Mouse (Mus musculus) neural tube, embryonic 12.5 days (tissue): ENCODE data around the gene Ncan. TPM values are rescaled to one million over a fixed set of nuclear protein-coding genes. Genes with fewer than 3 reads are reported as not detected.
"Not testable (repeated sequence)": the region's sequence is repeated elsewhere in the genome, so short reads cannot be mapped to it uniquely, and the experiment has no call there.

Experiments used
- ATAC-seq: fragments of 200-750 bp; cut with Nextera tagmentation; 2 replicates; pipeline ENCODE4 v1.8.0; 2017; ENCODE audit warnings: low read depth, mild to moderate bottlenecking, moderate TSS enrichment, moderate library complexity; ENCODE audit not compliant: low FRiP score
- H3K27ac ChIP-seq: fragments of 300-500 bp; sonication (generic); 2 replicates; pipeline ENCODE4 v1.5.1; 2016
- H3K27me3 ChIP-seq: fragments of 300-500 bp; sonication (generic); replicated peaks from 2 replicates; pipeline ENCODE4 v1.6.1; 2016; ENCODE audit warnings: mild to moderate bottlenecking
- H3K36me3 ChIP-seq: fragments of 300-500 bp; sonication (generic); 2 replicates; pipeline ENCODE4 v1.6.1; 2016; ENCODE audit warnings: mild to moderate bottlenecking
- H3K4me1 ChIP-seq: fragments of 300-500 bp; sonication (generic); 2 replicates; pipeline ENCODE4 v1.6.1; 2016
- H3K4me2 ChIP-seq: fragments of 300-500 bp; sonication (generic); replicated peaks from 2 replicates; pipeline ENCODE4 v1.6.1; 2016; ENCODE audit warnings: mild to moderate bottlenecking
- H3K4me3 ChIP-seq: fragments of 300-500 bp; sonication (generic); 2 replicates; pipeline ENCODE4 v1.5.1; 2016
- H3K9ac ChIP-seq: fragments of 300-500 bp; sonication (generic); 2 replicates; pipeline ENCODE4 v1.6.1; 2016; ENCODE audit warnings: mild to moderate bottlenecking
- H3K9me3 ChIP-seq: fragments of 300-500 bp; sonication (generic); 2 replicates; pipeline ENCODE4 v1.6.1; 2016; ENCODE audit warnings: mild to moderate bottlenecking
- WGBS: fragments of 180-500 bp; shearing (Covaris S2); methylation state at CpG from one replicate; pipeline ENCODE4 v1.1.7; 2016; 5-methylcytosine and 5-hydroxymethylcytosine counted together
- microRNA-seq: library from miRNA; unstranded; fragments of <30 nt; microRNA quantifications from one replicate; pipeline ENCODE4, GENCODE M21; 2017
- polyA plus RNA-seq: library from polyadenylated mRNA; unstranded; fragments of >200 nt; fragmentation: Nextera tagmentation; extraction: Ambion mirVana; gene quantifications from 2 replicates; pipeline ENCODE4 v1.2.1, GENCODE M21; 2016

Gene Ncan
- polyA plus RNA-seq, 1 experiment from 2014 or later, result 93.9 TPM

- Histone ChIP-seq H3K4me3 (no peak overlapping the region), H3K9ac (no peak overlapping the region), H3K9me3 (no peaks in the 10 kb centered on the region), H3K4me1 (no peaks in the 10 kb centered on the region), H3K27me3 (no peaks in the 10 kb centered on the region), H3K4me2 (no peak overlapping the region), H3K27ac (no peak overlapping the region), H3K36me3 (peaks cover 92% of the 10 kb centered on the region)
- no peak for ATAC-seq
- WGBS, result 90% methylated on average over 1 of the region's 1 CpGs
These were observed 63.0 kb downstream of the Ncan start for GRCm38 (mm10) chr8:70057721-70058120.

- H3K9me3 ChIP-seq, ATAC-seq, H3K4me1 ChIP-seq, H3K4me2 ChIP-seq, H3K9ac ChIP-seq, H3K27ac ChIP-seq, H3K4me3 ChIP-seq, H3K27me3 ChIP-seq: not testable (repeated sequence)
- 91% methylated on average over 5 of the region's 5 CpGs for WGBS
- H3K36me3 ChIP-seq, result peaks cover 65% of the 10 kb centered on the region
These were observed 70.2 kb downstream of the Ncan start for GRCm38 (mm10) chr8:70050434-70050833.

DNA sequence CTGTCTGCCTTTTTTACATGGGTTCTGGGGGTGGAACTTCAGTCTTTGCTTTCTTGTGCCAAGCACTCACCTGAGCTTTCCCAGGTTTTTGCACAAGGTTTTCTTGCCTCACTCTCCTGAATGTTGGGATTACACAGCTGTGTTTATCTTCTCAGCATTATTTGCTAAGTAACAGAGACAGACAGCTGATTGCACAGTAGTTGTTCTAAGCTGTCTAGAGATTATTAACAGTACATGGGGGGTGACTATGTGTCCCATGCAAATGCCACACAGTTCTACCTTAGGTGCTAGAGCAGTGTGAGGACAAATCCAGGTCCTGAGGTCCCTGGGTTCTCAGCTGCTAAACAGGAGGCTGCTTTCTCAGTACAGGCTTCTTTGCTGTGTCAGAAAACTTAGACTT lies 71.0 kb downstream of the Ncan start:
- Histone ChIP-seq H3K27me3 (no peaks in the 10 kb centered on the region), H3K36me3 (peaks cover 57% of the 10 kb centered on the region)
- no peak for ATAC-seq

GRCm38 (mm10) chr8:70043996-70044395 lies 76.7 kb downstream of the Ncan start:
- no peak for ATAC-seq
- H3K9ac ChIP-seq, result peak overlapping the region; percentile 89
- H3K4me3 ChIP-seq, result peak overlapping the region; percentile 87; the same call in 1 of the 2 replicates
- H3K9me3 ChIP-seq, result no peaks in the 10 kb centered on the region
- WGBS, result 93% methylated on average over 5 of the region's 5 CpGs
- H3K4me1 ChIP-seq, result peaks cover 30% of the 10 kb centered on the region
- peaks cover 7% of the 10 kb centered on the region; the same call in 1 of the 2 replicates for H3K36me3 ChIP-seq
- peak overlapping the region; percentile 95 for H3K4me2 ChIP-seq
- H3K27ac ChIP-seq, result no peak overlapping the region
- H3K27me3 ChIP-seq, result no peaks in the 10 kb centered on the region

More for the DNA sequence above, 71.0 kb downstream of the Ncan start:
- no peak overlapping the region for H3K9ac ChIP-seq
- H3K4me1 ChIP-seq, result no peaks in the 10 kb centered on the region
- no peak overlapping the region for H3K4me3 ChIP-seq
- no peak overlapping the region for H3K27ac ChIP-seq
- H3K4me2 ChIP-seq, result no peak overlapping the region
- no peaks in the 10 kb centered on the region for H3K9me3 ChIP-seq

Small RNA genes lying within 50 kb of the gene (microRNA-seq; reads per million reads assigned to microRNA genes)
- 2.4 reads per million, percentile 4 among the genes with 10 or more reads in this experiment for gene Mir7066

Other genes starting within 250 kb of the Ncan start
- gene Cilp2, start 233.2 kb downstream of the Ncan start, polyA plus RNA-seq, result 1.4 TPM in 2 replicates
- 4.1 and 4.3 TPM in 2 replicates for gene Tssk6, start 218.7 kb downstream of the Ncan start, polyA plus RNA-seq
- 162 and 171 TPM in 2 replicates for gene Ndufa13, start 218.3 kb downstream of the Ncan start, polyA plus RNA-seq
- 8.4 and 9.8 TPM in 2 replicates for gene Yjefn3, start 218.2 kb downstream of the Ncan start, polyA plus RNA-seq
- gene Gatad2a, start 124.5 kb downstream of the Ncan start, polyA plus RNA-seq, result 61.3 and 66.9 TPM in 2 replicates
- 70.4 and 70.9 TPM in 2 replicates for gene Mau2, start 78.1 kb downstream of the Ncan start, polyA plus RNA-seq
- gene Sugp1, start 78.1 kb downstream of the Ncan start, polyA plus RNA-seq, result 56.4 and 57.0 TPM in 2 replicates
- 1.2 and 1.7 TPM in 2 replicates for gene Tm6sf2, start 47.9 kb downstream of the Ncan start, polyA plus RNA-seq
- 0.33 and 0.50 TPM in 2 replicates for gene Hapln4, start 37.4 kb downstream of the Ncan start, polyA plus RNA-seq
- gene Nr2c2ap, start 10.5 kb upstream of the Ncan start, polyA plus RNA-seq, result 29.2 and 32.0 TPM in 2 replicates
- gene Rfxank, start 18.3 kb upstream of the Ncan start, polyA plus RNA-seq, result 16.5 and 17.2 TPM in 2 replicates
- gene Borcs8, start 18.6 kb upstream of the Ncan start, polyA plus RNA-seq, result 44.9 and 49.1 TPM in 2 replicates
- 0.29 and 0.38 TPM in 2 replicates for gene Mef2b, start 18.8 kb upstream of the Ncan start, polyA plus RNA-seq
- 55.7 and 58.6 TPM in 2 replicates for gene Tmem161a, start 51.5 kb upstream of the Ncan start, polyA plus RNA-seq
- 4.1 and 4.9 TPM in 2 replicates for gene Slc25a42, start 91.4 kb upstream of the Ncan start, polyA plus RNA-seq
- gene Sugp2, start 113.4 kb upstream of the Ncan start, polyA plus RNA-seq, result 68.0 and 68.2 TPM in 2 replicates
- gene Armc6, start 113.6 kb upstream of the Ncan start, polyA plus RNA-seq, result 56.1 and 59.9 TPM in 2 replicates
- 94.3 and 99.6 TPM in 2 replicates for gene Homer3, start 162.0 kb upstream of the Ncan start, polyA plus RNA-seq
- gene Ddx49, start 181.6 kb upstream of the Ncan start, polyA plus RNA-seq, result 50.4 and 50.8 TPM in 2 replicates
- 266 and 267 TPM in 2 replicates for gene Cope, start 181.6 kb upstream of the Ncan start, polyA plus RNA-seq
- gene Cers1, start 194.9 kb upstream of the Ncan start, polyA plus RNA-seq, result 13.7 and 16.4 TPM in 2 replicates
- 2.3 and 3.9 TPM in 2 replicates for gene Gdf1, start 208.9 kb upstream of the Ncan start, polyA plus RNA-seq
- 29.4 and 31.3 TPM in 2 replicates for gene Upf1, start 232.4 kb upstream of the Ncan start, polyA plus RNA-seq